Mouse (Mus musculus) lung, adult 2 months (tissue): ENCODE measurements around the gene Ankrd6.

Source experiments
- CTCF ChIP-seq: fragments of 200-500 bp; IDR thresholded peaks from 2 replicates; pipeline ENCODE4 v1.5.1; 2011; ENCODE audit warnings: mild to moderate bottlenecking, low read length, control low read depth; ENCODE audit not compliant: insufficient read depth
- POLR2A ChIP-seq: fragments of 200-500 bp; IDR thresholded peaks from 2 replicates; pipeline ENCODE4 v1.6.1; 2011; ENCODE audit warnings: low read depth, mild to moderate bottlenecking, control low read depth, low read length, borderline replicate concordance; ENCODE audit errors: extremely low read depth

DNA sequence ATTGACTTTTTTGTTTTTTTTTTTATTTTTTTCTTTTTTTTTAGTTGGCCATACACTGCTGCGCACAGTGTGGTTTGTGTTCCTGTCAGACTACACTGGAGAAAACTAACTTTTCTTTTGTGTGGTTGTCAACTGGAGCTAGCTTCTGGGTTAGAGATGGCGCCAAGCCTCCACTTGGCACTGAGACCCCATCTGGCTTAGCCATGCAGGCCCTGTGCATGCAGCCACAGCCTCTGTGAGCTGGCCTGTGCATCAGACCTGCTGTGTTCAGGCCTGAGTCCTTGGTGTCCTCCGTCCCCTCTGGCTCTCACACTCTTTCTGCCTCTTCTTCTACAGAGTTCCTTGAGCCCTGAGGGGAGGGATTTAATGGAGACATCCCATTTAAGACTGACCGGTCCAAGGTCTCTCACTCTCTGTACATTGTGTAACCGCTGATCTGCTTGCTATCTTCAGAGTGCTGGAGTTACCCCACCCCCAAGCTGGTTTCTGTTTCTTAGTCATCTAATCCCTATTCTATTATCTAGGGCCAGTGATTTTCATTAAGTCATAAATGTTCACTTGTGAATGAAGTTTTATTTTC is 96.9 kb downstream of the Ankrd6 start:
- no peak for TF ChIP-seq CTCF
- no peak for TF ChIP-seq POLR2A
